Mouse (Mus musculus) MEL (cell line): ENCODE measurements around the gene Hist2h3b. TPM values are rescaled to one million over a fixed set of nuclear protein-coding genes. Genes with fewer than 3 reads are reported as not detected.
"Not testable (repeated sequence)": the region's sequence is repeated elsewhere in the genome, so short reads cannot be mapped to it uniquely, and the experiment has no call there.

ENCODE experiments used
- DNase-seq: peaks from one replicate; pipeline ENCODE4 v3.0.0; 2011; ENCODE audit warnings: low read depth, low spot score
- H3K27ac ChIP-seq: 2 replicates; pipeline ENCODE4 v1.5.1; 2012; ENCODE audit warnings: low read depth, mild to moderate bottlenecking, control low read depth, low read length, moderate library complexity; ENCODE audit not compliant: control insufficient read depth
- H3K27me3 ChIP-seq, 2 experiments: fragments of 150-350 bp in 1 of 2; sonication (generic) in 1 of 2; 2 replicates each; pipeline ENCODE4 v1.6.1; 2012; ENCODE audit warnings: low read length in 2 of 2, mild to moderate bottlenecking in 2 of 2, improper control_type of control experiment in 1 of 2, moderate library complexity in 1 of 2; ENCODE audit not compliant: insufficient read depth in 2 of 2, control insufficient read depth in 1 of 2
- H3K36me3 ChIP-seq, 2 experiments: 2 replicates each; pipeline ENCODE4 v1.6.1; 2012 to 2014; ENCODE audit warnings: low read length in 2 of 2, improper control_type of control experiment in 1 of 2, inconsistent platforms in 1 of 2, mild to moderate bottlenecking in 1 of 2; ENCODE audit not compliant: insufficient read depth in 2 of 2, control insufficient read depth in 1 of 2
- H3K4me1 ChIP-seq, 2 experiments: fragments of 150-350 bp in 1 of 2; sonication (generic) in 1 of 2; 2 replicates each; pipeline ENCODE4 v1.6.1; 2012; ENCODE audit warnings: low read length in 2 of 2, improper control_type of control experiment in 1 of 2, mild to moderate bottlenecking in 1 of 2; ENCODE audit not compliant: insufficient read depth in 2 of 2, control insufficient read depth in 1 of 2
- H3K4me3 ChIP-seq, 2 experiments: fragments of 150-350 bp in 1 of 2; sonication (generic) in 1 of 2; 2 replicates each; pipeline ENCODE4 v1.5.1; 2012; ENCODE audit warnings: low read depth in 2 of 2, low read length in 2 of 2, mild to moderate bottlenecking in 2 of 2, moderate library complexity in 2 of 2, control low read depth in 1 of 2, improper control_type of control experiment in 1 of 2; ENCODE audit not compliant: control insufficient read depth in 1 of 2, insufficient read depth in 1 of 2
- H3K79me2 ChIP-seq: 2 replicates; pipeline ENCODE4 v1.6.1; 2012; ENCODE audit warnings: mild to moderate bottlenecking, low read length, moderate library complexity; ENCODE audit not compliant: control insufficient read depth, poor library complexity, insufficient read depth
- H3K9ac ChIP-seq: 2 replicates; pipeline ENCODE4 v1.6.1; 2012; ENCODE audit warnings: low read depth, mild to moderate bottlenecking, control low read depth, low read length, moderate library complexity; ENCODE audit not compliant: control insufficient read depth, poor library complexity, severe bottlenecking
- H3K9me3 ChIP-seq: fragments of 150-350 bp; sonication (generic); replicated peaks from 2 replicates; pipeline ENCODE4 v1.6.1; 2012; ENCODE audit warnings: mild to moderate bottlenecking, low read length, improper control_type of control experiment, moderate library complexity; ENCODE audit not compliant: insufficient read depth
- BHLHE40 ChIP-seq: IDR thresholded peaks from 2 replicates; pipeline ENCODE4 v1.6.1; 2012; ENCODE audit warnings: low read depth, mild to moderate bottlenecking, inconsistent platforms, low read length, improper control_type of control experiment, borderline replicate concordance
- CHD1 ChIP-seq: IDR thresholded peaks from 2 replicates; pipeline ENCODE4 v1.6.1; 2012; ENCODE audit warnings: low read depth, mild to moderate bottlenecking, inconsistent platforms, low read length, improper control_type of control experiment
- CHD2 ChIP-seq: IDR thresholded peaks from 2 replicates; pipeline ENCODE4 v1.6.1; 2011; ENCODE audit warnings: low read length, improper control_type of control experiment
- E2F4 ChIP-seq: IDR thresholded peaks from 2 replicates; pipeline ENCODE4 v1.6.1; 2011; ENCODE audit warnings: low read depth, low read length, improper control_type of control experiment, borderline replicate concordance
- MAX ChIP-seq: IDR thresholded peaks from 2 replicates; pipeline ENCODE4 v1.6.1; 2011; ENCODE audit warnings: low read length, improper control_type of control experiment
- MEF2A ChIP-seq: IDR thresholded peaks from 2 replicates; pipeline ENCODE4 v1.6.1; 2014; ENCODE audit warnings: low read depth, mild to moderate bottlenecking, inconsistent platforms, low read length, improper control_type of control experiment; ENCODE audit not compliant: poor library complexity, insufficient replicate concordance, severe bottlenecking; ENCODE audit errors: extremely low read depth
- MYB ChIP-seq: IDR thresholded peaks from 2 replicates; pipeline ENCODE4 v1.6.1; 2011; ENCODE audit warnings: mild to moderate bottlenecking, low read depth, low read length, improper control_type of control experiment
- MYC ChIP-seq: IDR thresholded peaks from 2 replicates; pipeline ENCODE4 v1.6.1; 2011; ENCODE audit warnings: low read depth, mild to moderate bottlenecking, low read length, improper control_type of control experiment, moderate library complexity
- POLR2A ChIP-seq, 2 experiments: IDR thresholded peaks; 2 replicates each; pipeline ENCODE4 v1.6.1; 2011 to 2012; ENCODE audit warnings: low read length in 2 of 2, mild to moderate bottlenecking in 2 of 2, control low read depth in 1 of 2, improper control_type of control experiment in 1 of 2, low read depth in 1 of 2, moderate library complexity in 1 of 2; ENCODE audit not compliant: control insufficient read depth in 1 of 2, insufficient read depth in 1 of 2, poor library complexity in 1 of 2
- POLR2AphosphoS5 ChIP-seq: IDR thresholded peaks from 2 replicates; pipeline ENCODE4 v1.6.1; 2012; ENCODE audit warnings: low read depth, borderline replicate concordance, mild to moderate bottlenecking, inconsistent platforms, low read length, moderate library complexity, mixed read lengths
- TAL1 ChIP-seq: IDR thresholded peaks from 2 replicates; pipeline ENCODE4 v1.6.1; 2012; ENCODE audit warnings: mild to moderate bottlenecking, inconsistent platforms, low read length, moderate library complexity, mixed read lengths
- TCF12 ChIP-seq: IDR thresholded peaks from 2 replicates; pipeline ENCODE4 v1.6.1; 2014; ENCODE audit warnings: low read depth, mild to moderate bottlenecking, inconsistent platforms, low read length, improper control_type of control experiment, moderate library complexity
- ZC3H11A ChIP-seq: IDR thresholded peaks from 2 replicates; pipeline ENCODE4 v1.6.1; 2012; ENCODE audit warnings: low read depth, mild to moderate bottlenecking, inconsistent platforms, low read length, improper control_type of control experiment
- polyA plus RNA-seq, 2 experiments: library from polyadenylated mRNA; stranded (reverse) in 1 of 2; unstranded in 1 of 2; fragments of >175 nt in 1 of 2; fragments of >200 nt in 1 of 2; gene quantifications; 2 replicates each; pipeline versions ENCODE4 v1.2.1 to v1.2.4; 2012; ENCODE audit warnings: low replicate concordance in 2 of 2, low read depth in 1 of 2; ENCODE audit not compliant: insufficient read length in 2 of 2, insufficient read depth in 1 of 2, missing spikeins in 1 of 2
- total RNA-seq: library from RNA; depleted of rRNA; stranded (reverse); fragments of 300-350 nt; gene quantifications from 2 replicates; pipeline ENCODE4 v1.2.3, GENCODE M21; 2012

The Hist2h3b gene
- total and polyA plus RNA-seq, 3 experiments, result 71.7 to 3,962 TPM; not detected in 1

DNA sequence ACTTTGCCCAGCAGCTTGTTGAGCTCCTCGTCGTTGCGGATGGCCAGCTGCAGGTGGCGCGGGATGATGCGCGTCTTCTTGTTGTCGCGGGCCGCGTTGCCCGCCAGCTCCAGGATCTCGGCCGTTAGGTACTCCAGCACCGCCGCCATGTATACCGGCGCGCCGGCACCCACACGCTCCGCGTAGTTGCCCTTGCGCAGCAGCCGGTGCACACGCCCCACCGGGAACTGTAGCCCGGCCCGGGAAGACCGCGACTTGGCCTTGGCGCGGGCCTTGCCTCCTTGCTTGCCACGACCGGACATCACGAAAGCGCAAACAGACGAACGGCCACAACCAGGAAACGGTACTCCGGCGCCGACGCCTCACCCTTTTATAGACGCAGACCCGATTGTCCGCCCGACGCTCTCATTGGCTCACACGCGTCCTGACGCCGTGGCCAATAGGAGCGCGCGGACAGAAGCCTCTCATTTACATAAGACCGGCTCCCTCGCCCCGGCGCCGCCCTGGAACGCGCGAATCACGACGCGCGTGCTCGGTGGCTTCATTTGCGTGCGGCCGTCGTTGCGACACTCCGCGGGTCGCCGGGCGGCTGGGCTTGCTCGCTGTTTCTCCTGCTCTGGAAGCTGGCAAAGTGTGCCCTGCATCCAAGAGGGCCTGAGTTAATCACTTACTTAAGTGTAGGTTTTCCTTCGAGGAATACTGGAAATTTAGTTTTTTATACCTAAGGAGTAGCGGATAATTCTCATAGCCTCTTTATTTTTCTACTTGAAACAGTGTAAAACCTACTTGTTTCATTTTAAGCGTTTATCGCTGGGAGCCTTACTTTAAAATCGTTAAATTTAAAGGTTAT is 28.3 kb upstream of the Hist2h3b start, which contains the start of gene Hist2h2aa2:
Gene Hist2h2aa2, minus strand, starts transcription at position 328 of the 850 bp plus-strand sequence.
- Histone ChIP-seq H3K4me1 (peaks cover 13 to 41% of the 10 kb centered on the region in 2 experiments), H3K36me3 (peaks cover 0 to 49% of the 10 kb centered on the region in 2 experiments; a peak in 2 of 4 replicates), H3K9ac (peak within 1 kb of the TSS; percentile 90), H3K27ac (peak within 1 kb of the TSS; percentile 92), H3K4me3 (peak within 1 kb of the TSS; percentile 38 to 55)
- H3K79me2 ChIP-seq, H3K9me3 ChIP-seq, H3K27me3 ChIP-seq: not testable (repeated sequence)
- TF ChIP-seq POLR2A (IDR thresholded peaks at IDR 0.05; ENCODE audit: control insufficient read depth in 1 of 2, insufficient read depth in 1 of 2, low read depth in 1 of 2, low read length in 2 of 2, poor library complexity in 1 of 2) (peak in 1 of 2 experiments; percentile 68; a peak in 2 of 4 replicates), POLR2AphosphoS5 (0 out of 2 replicates have a peak, but pooled peaks have one; percentile 6)
- DNase-seq, result peak; percentile 94

DNA sequence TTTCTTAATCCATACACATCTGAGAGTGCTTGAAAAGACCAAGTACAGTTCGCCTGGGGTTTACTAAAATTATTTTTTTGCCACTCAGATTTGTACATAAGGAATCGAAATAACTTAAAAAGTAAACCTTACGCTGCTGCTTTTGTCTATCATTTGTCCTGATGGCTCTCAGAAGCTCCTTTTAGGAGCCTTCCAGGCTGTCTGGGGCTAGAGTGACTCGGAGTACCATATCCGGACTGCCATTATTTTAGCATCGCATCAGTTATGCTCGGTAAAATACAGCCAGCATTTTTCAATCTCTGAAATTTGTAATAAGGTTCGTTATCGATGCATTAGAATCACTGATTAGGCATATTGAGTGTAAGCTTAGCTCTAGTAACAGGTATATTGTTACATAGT is 27.7 kb upstream of the Hist2h3b start:
- H3K9me3 ChIP-seq, result no peaks in the 10 kb centered on the region
- peak; percentile 73 for DNase-seq
- peak overlapping the region; percentile 90 for H3K9ac ChIP-seq
- TF ChIP-seq CHD2, result no peak
- no peak for TF ChIP-seq POLR2A (IDR thresholded peaks at IDR 0.05; ENCODE audit: control insufficient read depth in 1 of 2, insufficient read depth in 1 of 2, low read depth in 1 of 2, low read length in 2 of 2, poor library complexity in 1 of 2)
- TF ChIP-seq TAL1, result no peak
- TF ChIP-seq BHLHE40, result no peak
- TF ChIP-seq MYC, result no peak
- TF ChIP-seq CHD1, result no peak
- no peak for TF ChIP-seq MAX
- no peak for TF ChIP-seq TCF12
- TF ChIP-seq ZC3H11A, result no peak
- TF ChIP-seq MEF2A, result no peak
- no peak for TF ChIP-seq MYB
- TF ChIP-seq POLR2AphosphoS5, result no peak
- no peak for TF ChIP-seq E2F4
- peaks cover 7% of the 10 kb centered on the region for H3K79me2 ChIP-seq
- no peaks in the 10 kb centered on the region for H3K27me3 ChIP-seq
- H3K36me3 ChIP-seq, result peaks cover 0 to 49% of the 10 kb centered on the region in 2 experiments; a peak in 2 of 4 replicates
- H3K4me1 ChIP-seq, result peaks cover 13 to 41% of the 10 kb centered on the region in 2 experiments
- H3K27ac ChIP-seq, result peak overlapping the region; percentile 92
- H3K4me3 ChIP-seq, result peak overlapping the region; percentile 38 to 55
